Mouse (Mus musculus) C2C12 (cell line): ENCODE results near the gene Rabl6.

Source experiments
- CEBPB ChIP-seq: IDR thresholded peaks from one replicate; pipeline ENCODE4 v1.6.1; 2011; ENCODE audit warnings: low read depth, mild to moderate bottlenecking, control low read depth, moderate library complexity
- CTCF ChIP-seq: IDR thresholded peaks from one replicate; pipeline ENCODE4 v1.5.1; 2011; ENCODE audit not compliant: control insufficient read depth, insufficient read depth, insufficient read length
- MYOD1 ChIP-seq: IDR thresholded peaks from one replicate; pipeline ENCODE4 v1.6.1; 2011; ENCODE audit warnings: low read depth; ENCODE audit not compliant: control insufficient read depth, insufficient read length
- MYOG ChIP-seq: IDR thresholded peaks from one replicate; pipeline ENCODE4 v1.6.1; 2011; ENCODE audit not compliant: control insufficient read depth, insufficient read length; ENCODE audit errors: extremely low read depth

GRCm38 (mm10) chr2:25582466-25583119 is 25.7 kb downstream of the Rabl6 start:
- no peak for TF ChIP-seq MYOG
- TF ChIP-seq CTCF, result no peak
- no peak for TF ChIP-seq MYOD1
- TF ChIP-seq CEBPB, result no peak
